Mouse (Mus musculus) T-helper 17 cell (primary cell): Measurements from ENCODE around the gene Cux1.
"Not testable (repeated sequence)": the region's sequence is repeated elsewhere in the genome, so short reads cannot be mapped to it uniquely, and the experiment has no call there.

Source experiments
- in situ Hi-C, 2 experiments: fragments of 300-600 bp; cut with MboI, MseI; formaldehyde crosslinking; loops; 1 replicate in 1 of 2; 2 replicates in 1 of 2; pipeline ENCODE4 v1.15.1; 2025; ENCODE audit warnings: high pct_unique_total_duplicates in 2 of 2

Gene Cux1

GRCm38 (mm10) chr5:136213716-136214115 lies 353.6 kb downstream of the Cux1 start:
- in situ Hi-C loops = no loop called here

GRCm38 (mm10) chr5:136212716-136213115 lies 354.6 kb downstream of the Cux1 start:
- in situ Hi-C loops = no loop called here

GRCm38 (mm10) chr5:136211341-136212102 lies 355.8 kb downstream of the Cux1 start:
- in situ Hi-C loops = not testable (repeated sequence)

- in situ Hi-C loops = no loop called here
Observed at GRCm38 (mm10) chr5:136210549-136210948, 356.7 kb downstream of the Cux1 start.

GRCm38 (mm10) chr5:136201832-136202231 lies 365.5 kb downstream of the Cux1 start:
- in situ Hi-C loops = no loop called here

GRCm38 (mm10) chr5:136199526-136199925 lies 367.8 kb downstream of the Cux1 start:
- in situ Hi-C loops = loop anchor here (10.0 kb wide), 1 partner anchor 45 kb away; the partner anchor contains the start of gene Sh2b2 (in 2 of the 2)

- in situ Hi-C loops = loop anchor here (10.0 kb wide), 1 partner anchor 46 kb away; the partner anchor contains the start of gene Sh2b2 (in 2 of the 2)
Observed at GRCm38 (mm10) chr5:136198474-136199391, 368.6 kb downstream of the Cux1 start, which contains the start of gene Prkrip1. TSS of gene Prkrip1 (minus strand) at chr5:136198963.
